Mouse (Mus musculus): Measurements from ENCODE around the gene Churc1. TPM values are rescaled to one million over a fixed set of nuclear protein-coding genes. Genes with fewer than 3 reads are reported as not detected.

Gene Churc1
- total RNA-seq (2023): 10 to 100 TPM; 26.7 to 27.4 TPM

DNA sequence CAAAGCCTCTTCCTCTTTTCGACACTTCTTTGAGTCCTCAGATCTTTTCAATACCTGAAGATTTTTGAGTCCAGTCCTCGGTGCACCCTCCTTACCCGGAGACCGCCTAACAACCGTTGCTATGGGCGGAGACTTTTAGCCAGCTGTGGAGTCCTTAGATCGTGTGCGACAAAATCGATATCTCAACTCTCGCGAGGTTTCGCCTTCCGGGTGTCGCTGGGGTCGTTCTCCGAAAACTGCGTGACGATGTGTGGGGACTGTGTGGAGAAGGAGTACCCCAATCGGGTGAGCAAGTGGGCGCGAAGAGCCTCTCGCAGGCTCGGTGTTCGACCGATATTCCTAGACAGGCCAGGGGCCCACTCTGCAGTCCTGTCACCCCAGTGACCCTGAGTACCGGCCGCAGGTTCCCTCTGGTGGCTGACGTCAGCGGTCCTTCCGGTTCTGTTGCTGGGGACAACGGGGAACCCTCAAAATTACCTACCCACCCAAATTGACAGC, at the start of gene Churc1, which contains the start of gene Fntb:
Gene Churc1 (plus strand): TSS at position 185 of the 498 bp plus-strand sequence.
Gene Fntb (plus strand): TSS at position 236 of the 498 bp plus-strand sequence.

DNA sequence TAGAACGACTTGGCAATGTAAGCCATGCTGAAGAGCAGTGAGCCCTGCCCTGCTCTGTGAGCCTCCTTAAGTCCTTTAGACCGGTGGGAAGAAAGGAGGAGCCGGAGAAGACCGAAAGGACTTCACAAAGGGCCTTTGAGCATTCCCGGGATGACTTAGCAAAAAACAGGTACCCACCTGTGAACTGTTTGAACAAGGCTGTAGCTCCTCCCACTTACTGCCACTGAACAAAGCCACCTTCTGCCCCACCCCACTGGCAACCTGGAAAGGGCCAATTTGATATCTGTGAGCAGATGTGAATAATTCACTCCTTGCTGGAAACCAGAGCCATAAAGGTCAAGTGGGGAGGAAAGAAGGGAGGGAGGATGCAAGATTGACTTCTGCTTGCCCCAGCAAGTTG, 30.0 kb downstream of the Churc1 start, which contains the start of gene Gpx2:
Gene Gpx2 (minus strand): TSS at position 205 of the 400 bp plus-strand sequence.

DNA sequence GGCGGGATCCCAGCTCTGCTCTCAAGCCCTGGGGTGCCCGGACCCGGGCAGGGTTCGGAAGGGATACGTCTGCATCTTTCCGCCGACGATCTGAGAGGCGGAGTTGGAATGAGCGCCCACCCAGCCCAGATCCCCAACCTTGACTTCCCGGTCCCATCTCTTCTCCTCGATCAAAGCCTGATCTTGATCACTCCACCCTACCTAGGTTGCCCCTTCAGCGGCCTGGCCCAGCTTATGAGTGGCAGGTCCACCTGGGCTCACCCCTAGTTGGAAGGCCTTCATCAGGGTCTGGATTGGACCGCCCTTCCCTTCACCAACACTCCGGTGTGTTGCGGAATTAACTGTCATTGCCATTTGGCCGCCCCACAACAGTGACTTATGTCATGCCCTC, 57.3 kb downstream of the Churc1 start, which contains the start of gene Rab15:
Gene Rab15 (minus strand): TSS at position 258 of the 391 bp plus-strand sequence.

Other genes starting within 250 kb of the Churc1 start
- gene Plekhg3, start 234.6 kb upstream of the Churc1 start, total RNA-seq (2023): 100 to 1,000 TPM; 109 to 113 TPM
- 10 to 100 TPM in 1 of 2 experiments, 1 to 10 TPM in 1; 8.3 to 25.1 TPM for gene Sptb, start 55.0 kb upstream of the Churc1 start, total RNA-seq (2023)
- 1 to 10 TPM; 6.5 to 6.8 TPM for gene Fntb, start 51 bp downstream of the Churc1 start, total RNA-seq (2023)
- gene Gpx2, start 30.0 kb downstream of the Churc1 start, total RNA-seq (2023): not detected
- under 1 TPM; 0.33 to 0.53 TPM for gene Rab15, start 57.4 kb downstream of the Churc1 start, total RNA-seq (2023)
- 100 to 1,000 TPM; 335 to 355 TPM for gene Max, start 196.7 kb downstream of the Churc1 start, total RNA-seq (2023)